Mouse (Mus musculus) lung, embryonic 16.5 days (tissue): ENCODE results near the gene AC131692.1. TPM values are rescaled to one million over a fixed set of nuclear protein-coding genes. Genes with fewer than 3 reads are reported as not detected.
A peak's percentile ranks its signal among the peaks of the same experiment; 100 is the strongest.

Experiments used
- ATAC-seq: fragments of 200-750 bp; cut with Nextera tagmentation; 2 replicates; pipeline ENCODE4 v1.8.0; 2017; ENCODE audit warnings: low read depth, mild to moderate bottlenecking, moderate library complexity
- H3K27ac ChIP-seq: fragments of 300-500 bp; sonication (generic); 2 replicates; pipeline ENCODE4 v1.5.1; 2014; ENCODE audit warnings: mild to moderate bottlenecking, control low read depth, low read length
- H3K27me3 ChIP-seq: fragments of 300-500 bp; sonication (generic); 2 replicates; pipeline ENCODE4 v1.6.1; 2014; ENCODE audit warnings: low read depth, low read length, mixed read lengths; ENCODE audit not compliant: control insufficient read depth, insufficient read depth
- H3K36me3 ChIP-seq: fragments of 300-500 bp; sonication (generic); 2 replicates; pipeline ENCODE4 v1.6.1; 2014; ENCODE audit warnings: low read length; ENCODE audit not compliant: control insufficient read depth, insufficient read depth
- H3K4me1 ChIP-seq: fragments of 300-500 bp; sonication (generic); replicated peaks from 2 replicates; pipeline ENCODE4 v1.6.1; 2014; ENCODE audit warnings: low read length, mixed read lengths; ENCODE audit not compliant: control insufficient read depth, insufficient read depth
- H3K4me2 ChIP-seq: fragments of 300-500 bp; sonication (generic); 2 replicates; pipeline ENCODE4 v1.6.1; 2014; ENCODE audit warnings: low read depth, low read length, control low read depth
- H3K4me3 ChIP-seq: fragments of 300-500 bp; sonication (generic); 2 replicates; pipeline ENCODE4 v1.5.1; 2014; ENCODE audit warnings: mild to moderate bottlenecking, low read length, control low read depth
- H3K9ac ChIP-seq: fragments of 300-500 bp; sonication (generic); 2 replicates; pipeline ENCODE4 v1.6.1; 2014; ENCODE audit warnings: low read length, control low read depth
- H3K9me3 ChIP-seq: fragments of 300-500 bp; sonication (generic); 2 replicates; pipeline ENCODE4 v1.6.1; 2016; ENCODE audit warnings: low read length; ENCODE audit not compliant: control insufficient read depth
- whole genome bisulfite sequencing: fragments of 180-500 bp; shearing (Covaris S2); extraction: QIAGEN DNeasy Blood & Tissue Kit; methylation state at CpG from one replicate; pipeline ENCODE4 v1.1.7; 2014; 5-methylcytosine and 5-hydroxymethylcytosine counted together
- polyA plus RNA-seq: library from polyadenylated mRNA; unstranded; fragments of >200 nt; fragmentation: Nextera tagmentation; extraction: Ambion mirVana; gene quantifications from 2 replicates; pipeline ENCODE4 v1.2.1, GENCODE M21; 2015

AC131692.1 gene
- polyA plus RNA-seq: not detected in 2 replicates

DNA sequence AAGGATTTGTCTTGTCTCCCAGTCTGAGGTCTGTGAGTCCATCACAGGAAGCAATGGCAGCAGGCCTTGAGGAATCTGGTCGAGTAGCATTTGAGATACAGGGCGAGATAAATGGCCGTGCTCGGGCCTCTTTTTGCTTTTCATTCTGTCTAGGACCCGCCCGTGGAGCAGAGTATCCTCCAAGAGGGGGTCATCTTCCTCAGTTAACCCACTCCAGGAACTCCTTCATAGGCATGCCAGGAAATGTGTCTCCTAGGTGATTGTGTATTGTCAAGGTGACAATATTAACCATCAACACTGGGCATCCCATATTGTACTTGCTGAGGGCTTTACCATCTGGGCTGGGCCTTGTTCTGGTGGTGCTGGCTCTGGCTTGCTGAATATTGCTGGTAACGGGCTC lies at the start of gene AC131692.1:
AC131692.1 (plus strand) TSS at position 301 of the 400 bp plus-strand sequence.
- Histone ChIP-seq H3K9ac (no peak within 1 kb of the TSS), H3K36me3 (peaks cover 13% of the 10 kb centered on the region), H3K4me1 (no peaks in the 10 kb centered on the region), H3K4me3 (no peak within 1 kb of the TSS), H3K27ac (no peak within 1 kb of the TSS), H3K4me2 (no peak within 1 kb of the TSS), H3K27me3 (no peaks in the 10 kb centered on the region), H3K9me3 (no peaks in the 10 kb centered on the region)
- no peak for ATAC-seq
- WGBS: 86% methylated on average over 7 of the region's 7 CpGs

DNA sequence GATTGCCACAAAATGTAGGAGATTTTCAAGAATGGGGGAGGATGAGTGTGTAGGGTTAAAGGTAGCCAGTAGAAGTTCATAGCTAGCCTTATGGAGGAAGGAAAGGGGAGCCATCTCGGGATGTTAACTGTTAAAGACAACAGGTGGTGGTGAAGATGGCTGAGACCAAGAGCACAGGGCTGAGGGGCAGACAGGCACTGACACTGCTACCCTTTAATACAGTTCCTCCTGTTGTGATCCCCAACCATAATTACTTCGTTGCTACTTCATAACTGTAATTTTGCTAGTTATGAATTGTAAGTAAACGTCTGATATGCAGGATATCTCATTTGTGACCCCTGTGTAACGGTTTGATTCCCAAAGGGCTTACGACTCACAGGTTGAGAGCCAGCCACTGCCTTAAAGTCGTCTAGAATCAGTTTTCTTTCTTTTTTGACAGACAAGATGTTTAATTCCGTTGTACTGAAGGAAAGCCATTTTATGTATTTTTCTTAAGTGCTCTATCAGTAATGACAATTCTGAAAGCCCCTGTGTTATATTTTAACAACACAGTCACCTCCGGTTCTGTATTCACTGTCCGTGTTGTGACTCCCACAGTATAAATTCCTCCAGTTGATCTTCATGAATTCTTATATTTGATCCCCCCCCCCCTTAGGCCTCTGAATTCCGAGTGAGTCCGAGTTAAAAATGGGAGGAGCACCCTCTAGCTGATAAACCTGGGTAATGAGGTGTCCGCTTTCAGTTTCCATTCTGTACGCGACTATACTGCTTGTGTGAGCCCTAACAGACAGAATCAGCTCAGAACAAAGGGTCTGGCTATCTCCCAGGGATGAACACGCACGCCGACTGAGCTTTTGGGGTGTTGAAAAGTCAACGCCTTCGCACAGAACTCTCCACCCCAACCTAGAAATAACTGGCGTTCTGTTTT lies 48.6 kb upstream of the AC131692.1 start:
- Histone ChIP-seq H3K9me3 (no peaks in the 10 kb centered on the region), H3K27ac (peak overlapping the region; percentile 99), H3K4me3 (peak overlapping the region; percentile 95), H3K4me1 (peaks cover 17% of the 10 kb centered on the region), H3K9ac (peak overlapping the region; percentile 86), H3K36me3 (peaks cover 21% of the 10 kb centered on the region), H3K27me3 (no peaks in the 10 kb centered on the region), H3K4me2 (peak overlapping the region; percentile 91)
- ATAC-seq: peak; percentile 24
- WGBS: 11% methylated on average over 20 of the region's 20 CpGs

DNA sequence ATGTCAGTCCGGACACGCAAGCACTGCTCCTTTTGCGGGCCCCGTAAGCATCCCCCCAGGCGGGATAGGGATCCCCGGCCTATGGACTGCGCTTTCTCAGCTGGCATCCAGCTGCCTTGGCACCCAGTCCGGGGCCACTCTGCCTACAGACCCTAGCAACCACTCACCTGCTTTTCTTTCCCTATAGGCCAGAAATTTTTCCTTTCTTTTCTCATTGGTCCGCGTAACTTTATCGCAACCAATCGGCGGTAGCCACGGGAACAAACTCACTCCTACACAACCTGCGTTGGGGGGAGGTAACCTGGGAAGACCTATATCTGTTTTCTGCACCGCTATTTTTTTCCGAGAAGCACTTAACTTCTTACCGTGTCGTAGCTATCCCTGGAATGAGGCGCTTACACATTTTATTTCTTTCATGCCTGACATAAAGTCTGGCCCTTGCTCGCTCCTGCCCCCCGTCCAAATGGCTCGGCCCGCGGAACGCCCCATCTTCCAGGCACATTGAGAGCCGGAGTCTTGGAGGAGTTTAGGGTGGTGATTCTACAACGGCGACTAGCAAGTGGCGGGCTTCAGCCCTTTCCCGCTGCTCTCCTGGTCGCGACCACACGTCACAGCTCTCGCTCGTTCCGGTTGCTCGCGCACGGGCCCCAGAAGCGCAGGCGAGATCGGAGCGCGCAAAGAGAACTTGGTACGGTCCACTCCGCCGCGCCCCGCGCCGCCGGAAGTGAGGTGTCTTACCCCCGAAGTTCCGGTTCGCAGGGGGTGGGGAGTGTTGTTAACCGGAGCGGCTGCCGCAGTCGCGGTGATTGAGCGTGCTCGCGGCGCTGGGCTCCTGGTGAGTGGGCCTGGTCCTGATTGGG lies 47.7 kb upstream of the AC131692.1 start, which contains the start of gene Syvn1:
Syvn1 (plus strand) TSS at position 283 of the 860 bp plus-strand sequence.
- Histone ChIP-seq H3K4me2 (peak within 1 kb of the TSS; percentile 91), H3K27me3 (no peaks in the 10 kb centered on the region), H3K9me3 (no peaks in the 10 kb centered on the region), H3K27ac (peak within 1 kb of the TSS; percentile 99), H3K36me3 (peaks cover 29% of the 10 kb centered on the region), H3K9ac (peak within 1 kb of the TSS; percentile 94), H3K4me3 (peak within 1 kb of the TSS; percentile 95), H3K4me1 (peaks cover 17% of the 10 kb centered on the region)
- WGBS: under 1% methylated on average over 59 of the region's 65 CpGs
- peak; percentile 93 for ATAC-seq

DNA sequence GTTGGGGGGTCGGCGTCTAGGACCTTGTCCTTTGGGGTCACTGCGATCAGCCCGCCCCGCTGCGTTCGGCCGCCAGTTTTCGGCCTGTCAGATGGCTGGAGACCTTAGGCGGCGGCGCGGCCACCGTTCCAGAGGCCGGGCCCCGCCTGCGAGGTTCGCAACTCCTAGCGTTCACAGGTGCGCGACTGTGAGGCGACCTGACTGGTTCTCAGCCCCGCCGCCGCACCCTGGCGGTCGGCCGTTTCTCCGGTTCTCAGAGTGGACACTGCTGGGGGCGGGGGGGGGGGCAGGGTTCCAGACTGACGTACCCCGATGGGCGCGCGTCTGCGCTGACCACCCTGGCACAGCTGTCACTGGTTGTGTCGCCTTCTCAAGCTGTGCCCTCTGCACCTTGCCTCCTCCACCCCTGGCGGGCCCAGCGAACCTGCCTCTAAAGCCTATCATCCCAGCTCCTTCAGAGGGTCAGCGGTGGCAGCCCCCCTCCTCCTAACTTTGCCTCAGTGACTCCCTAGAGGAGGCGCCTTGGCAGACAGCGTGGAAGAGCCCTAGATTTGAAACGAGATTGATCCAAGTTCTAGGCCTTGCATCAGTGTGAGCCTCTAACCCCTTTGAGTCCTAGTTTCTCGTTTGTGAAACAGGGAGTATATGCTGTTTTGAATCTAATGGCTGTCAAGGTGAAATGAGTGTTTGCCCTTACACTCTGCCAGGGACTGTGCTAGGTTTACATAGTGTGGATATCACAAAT lies 46.9 kb upstream of the AC131692.1 start:
- H3K9ac ChIP-seq: peak overlapping the region; percentile 94
- H3K4me2 ChIP-seq: peak overlapping the region; percentile 91
- peak overlapping the region; percentile 95 for H3K4me3 ChIP-seq
- no peaks in the 10 kb centered on the region for H3K9me3 ChIP-seq
- peaks cover 17% of the 10 kb centered on the region for H3K4me1 ChIP-seq
- H3K36me3 ChIP-seq: peaks cover 37% of the 10 kb centered on the region
- ATAC-seq: peak; percentile 10
- H3K27ac ChIP-seq: peak overlapping the region; percentile 99
- WGBS: under 1% methylated on average over 43 of the region's 44 CpGs
- no peaks in the 10 kb centered on the region for H3K27me3 ChIP-seq

DNA sequence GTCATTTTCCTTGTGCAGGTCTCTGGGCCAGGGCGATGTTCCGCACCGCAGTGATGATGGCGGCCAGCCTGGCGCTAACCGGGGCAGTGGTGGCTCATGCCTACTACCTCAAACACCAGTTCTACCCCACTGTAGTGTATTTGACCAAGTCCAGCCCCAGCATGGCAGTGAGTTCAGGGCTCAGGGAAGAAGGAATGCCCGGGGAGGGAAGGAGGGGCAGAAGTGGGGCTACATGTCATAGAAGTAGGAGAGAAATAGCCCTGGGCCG lies 46.4 kb upstream of the AC131692.1 start:
- Histone ChIP-seq H3K9ac (peak overlapping the region; percentile 94), H3K4me1 (peaks cover 17% of the 10 kb centered on the region), H3K36me3 (peaks cover 42% of the 10 kb centered on the region), H3K4me2 (peak overlapping the region; percentile 91), H3K9me3 (no peaks in the 10 kb centered on the region), H3K27ac (no peak overlapping the region), H3K4me3 (peak overlapping the region; percentile 95), H3K27me3 (no peaks in the 10 kb centered on the region)
- 77% methylated on average over 8 of the region's 8 CpGs for WGBS
- ATAC-seq: no peak

DNA sequence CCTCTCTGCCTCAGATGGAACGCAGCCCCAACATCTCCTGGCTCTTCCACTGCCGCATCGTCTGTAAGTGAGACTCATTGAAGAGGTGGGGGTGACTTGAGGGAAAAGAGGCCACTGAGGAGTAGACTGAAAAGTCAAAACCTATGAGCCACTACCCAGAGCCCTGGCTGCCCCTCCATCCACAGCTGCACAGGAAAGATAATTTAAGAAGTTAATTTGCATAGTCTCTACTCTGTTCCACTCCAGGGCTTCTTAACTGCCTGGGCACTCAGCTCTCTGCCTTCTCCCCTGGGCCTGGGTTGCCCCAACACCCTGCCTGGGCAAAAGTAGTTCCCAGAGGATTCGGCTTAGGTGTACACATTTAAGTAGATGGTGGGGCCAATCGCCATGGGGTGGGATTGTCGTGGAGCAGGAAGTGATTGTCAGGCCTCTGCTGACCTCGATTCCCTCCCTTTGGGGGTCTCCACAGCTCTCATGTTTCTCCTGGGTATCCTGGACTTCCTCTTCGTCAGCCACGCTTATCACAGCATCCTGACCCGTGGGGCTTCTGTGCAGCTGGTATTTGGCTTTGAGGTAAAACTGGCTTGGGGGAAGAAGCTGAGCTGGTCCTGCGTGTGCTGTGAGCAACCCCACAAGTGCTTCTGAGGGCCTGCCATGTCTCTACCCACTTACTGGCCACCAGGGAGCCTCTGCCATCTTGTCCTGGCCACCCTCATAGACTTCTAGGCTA lies 45.4 kb upstream of the AC131692.1 start:
- Histone ChIP-seq H3K4me3 (no peak overlapping the region), H3K27ac (no peak overlapping the region), H3K4me1 (peaks cover 17% of the 10 kb centered on the region), H3K36me3 (peaks cover 50% of the 10 kb centered on the region), H3K9me3 (no peaks in the 10 kb centered on the region), H3K27me3 (no peaks in the 10 kb centered on the region), H3K9ac (no peak overlapping the region), H3K4me2 (no peak overlapping the region)
- 84% methylated on average over 11 of the region's 11 CpGs for WGBS
- no peak for ATAC-seq

DNA sequence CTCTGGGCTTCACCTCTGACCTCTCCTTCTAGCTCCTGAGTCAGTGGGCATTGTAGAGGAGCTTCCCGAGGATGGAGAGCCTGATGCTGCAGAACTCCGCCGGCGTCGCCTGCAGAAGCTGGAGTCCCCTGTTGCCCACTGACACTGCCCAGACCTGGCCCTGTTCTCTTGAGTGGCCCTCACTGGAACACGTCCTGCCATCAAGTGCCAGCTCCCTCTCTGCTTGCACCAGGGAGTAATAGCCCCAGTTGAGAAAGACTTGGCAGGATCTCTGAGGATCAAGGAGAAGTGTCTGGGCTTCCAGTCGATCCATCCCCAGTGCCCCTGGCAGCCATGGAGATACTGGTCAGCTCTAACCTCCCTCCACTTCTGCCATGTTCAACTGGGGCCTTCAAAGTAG lies 41.7 kb upstream of the AC131692.1 start:
- Histone ChIP-seq H3K27me3 (no peaks in the 10 kb centered on the region), H3K9me3 (no peaks in the 10 kb centered on the region), H3K4me2 (no peak overlapping the region), H3K4me1 (peaks cover 15% of the 10 kb centered on the region), H3K27ac (no peak overlapping the region), H3K36me3 (peaks cover 61% of the 10 kb centered on the region), H3K4me3 (no peak overlapping the region), H3K9ac (no peak overlapping the region)
- 87% methylated on average over 7 of the region's 7 CpGs for WGBS
- no peak for ATAC-seq

DNA sequence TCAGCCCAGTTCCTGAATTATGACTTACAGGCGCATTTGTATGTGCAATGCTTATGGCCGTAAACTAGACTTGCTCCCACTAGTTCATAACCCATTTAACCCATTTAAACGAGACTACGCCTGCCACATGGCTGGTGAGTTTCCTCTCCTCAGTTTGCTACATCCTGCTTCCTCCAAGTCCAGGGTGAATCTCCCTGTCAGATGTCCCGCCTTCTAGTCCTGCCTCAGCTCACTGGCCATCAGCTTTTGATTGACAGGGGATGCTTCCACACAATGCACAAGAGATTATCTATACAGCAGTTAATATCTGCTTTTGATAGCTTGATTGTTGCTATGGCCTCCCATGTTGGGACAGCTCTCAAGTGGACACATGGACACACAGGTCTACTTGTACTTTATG lies 39.9 kb upstream of the AC131692.1 start:
- Histone ChIP-seq H3K4me1 (peaks cover 14% of the 10 kb centered on the region), H3K4me3 (no peak overlapping the region), H3K4me2 (no peak overlapping the region), H3K27ac (no peak overlapping the region), H3K9ac (no peak overlapping the region), H3K9me3 (no peaks in the 10 kb centered on the region), H3K36me3 (peaks cover 57% of the 10 kb centered on the region), H3K27me3 (no peaks in the 10 kb centered on the region)
- WGBS: 74% methylated on average over 5 of the region's 5 CpGs
- no peak for ATAC-seq
